Mouse (Mus musculus) embryo, embryonic 9.5 days (tissue): ENCODE results near the gene Bcl11a.
A peak's percentile ranks its signal among the peaks of the same experiment; 100 is the strongest.

ENCODE experiments used
- DNase-seq: peaks from one replicate; pipeline ENCODE4 v3.0.0-alpha.2; 2017; ENCODE audit errors: extremely low spot score

Bcl11a gene

DNA sequence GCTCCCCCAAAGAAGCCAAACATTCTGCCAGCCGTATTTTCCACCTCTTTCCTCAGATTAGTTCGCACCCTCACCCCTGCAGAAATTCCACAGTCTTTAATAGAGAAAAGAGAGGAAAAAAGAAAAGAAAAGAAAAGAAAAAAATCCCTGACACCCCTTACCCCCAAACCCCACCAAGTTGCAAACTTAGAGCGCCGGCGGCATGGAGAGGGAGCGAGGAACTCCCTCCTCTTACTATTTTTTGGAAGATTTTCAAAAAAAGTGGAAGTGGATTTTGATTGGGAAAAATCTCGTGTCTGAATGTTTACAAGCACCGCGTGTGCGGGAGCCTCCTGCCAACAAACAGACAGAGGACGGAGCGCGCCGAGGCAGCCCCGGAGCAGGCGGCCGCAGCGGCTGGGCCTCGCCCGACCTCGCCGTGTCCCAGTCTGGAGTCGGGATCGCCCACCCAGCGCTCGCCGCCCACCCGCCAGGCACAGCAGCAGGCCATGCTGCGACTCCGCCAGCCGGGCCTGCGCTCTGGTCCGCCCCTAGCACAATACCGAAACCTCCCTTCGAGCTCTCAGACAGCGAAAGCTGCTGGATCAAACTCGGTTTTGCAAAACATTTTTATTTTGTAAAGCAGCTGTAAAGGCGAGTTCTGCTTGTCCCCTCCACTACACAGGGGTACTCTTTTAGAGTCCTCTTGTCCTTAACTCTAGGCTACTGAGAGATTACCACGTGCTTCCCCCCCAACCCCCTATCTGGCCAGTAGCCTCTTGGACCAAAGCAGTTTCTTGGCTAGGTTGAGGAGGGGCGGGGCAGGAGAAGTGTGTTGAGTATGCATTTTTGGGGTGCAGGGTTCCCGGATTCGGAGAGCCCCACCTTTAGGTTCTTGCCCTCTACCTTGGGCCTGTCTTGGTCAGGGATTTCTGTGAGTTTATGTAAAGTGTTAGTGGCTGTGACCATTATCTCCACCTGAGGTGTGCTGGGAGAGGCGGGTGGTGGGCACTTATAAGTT lies 1.8 kb downstream of the Bcl11a start:
- DNase-seq = peak; percentile 78

GRCm38 (mm10) chr11:24080541-24080940 lies 2.7 kb downstream of the Bcl11a start:
- DNase-seq = no peak

DNA sequence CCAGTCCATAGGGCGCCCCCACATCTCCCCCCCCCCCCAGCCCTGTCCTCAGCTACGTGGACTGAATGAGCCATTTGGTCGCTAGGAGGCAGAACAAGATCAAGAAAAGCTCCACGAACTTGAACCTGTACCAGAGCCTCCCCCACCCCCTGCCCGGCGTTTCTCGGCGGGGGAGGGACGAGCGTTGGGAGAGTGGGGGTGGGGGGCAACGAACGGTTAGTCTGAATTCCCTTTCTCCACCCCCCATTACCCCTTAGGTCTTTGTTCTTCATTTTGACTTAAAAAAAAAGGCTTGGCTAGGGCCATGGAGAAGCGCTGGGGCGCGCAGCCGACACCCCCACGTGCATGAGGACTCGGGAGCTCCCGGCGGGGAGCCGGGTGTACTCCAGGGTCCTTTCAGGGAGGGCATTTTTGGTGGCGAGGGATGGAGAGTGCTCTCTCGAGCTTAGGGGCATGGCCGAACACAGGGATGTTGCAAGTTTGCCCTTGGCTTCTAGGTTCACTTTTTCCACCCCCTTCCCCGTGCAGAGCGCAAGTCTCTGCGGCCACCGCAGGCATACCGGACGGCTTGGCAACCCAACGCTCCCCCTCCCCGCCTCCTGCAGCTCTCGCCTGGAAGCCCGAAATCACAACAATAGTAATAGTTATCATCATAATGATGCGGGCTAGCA lies 3.3 kb downstream of the Bcl11a start:
- peak; percentile 81 for DNase-seq

- DNase-seq = peak; percentile 81
These were observed 4.0 kb downstream of the Bcl11a start for GRCm38 (mm10) chr11:24081687-24082384.

DNA sequence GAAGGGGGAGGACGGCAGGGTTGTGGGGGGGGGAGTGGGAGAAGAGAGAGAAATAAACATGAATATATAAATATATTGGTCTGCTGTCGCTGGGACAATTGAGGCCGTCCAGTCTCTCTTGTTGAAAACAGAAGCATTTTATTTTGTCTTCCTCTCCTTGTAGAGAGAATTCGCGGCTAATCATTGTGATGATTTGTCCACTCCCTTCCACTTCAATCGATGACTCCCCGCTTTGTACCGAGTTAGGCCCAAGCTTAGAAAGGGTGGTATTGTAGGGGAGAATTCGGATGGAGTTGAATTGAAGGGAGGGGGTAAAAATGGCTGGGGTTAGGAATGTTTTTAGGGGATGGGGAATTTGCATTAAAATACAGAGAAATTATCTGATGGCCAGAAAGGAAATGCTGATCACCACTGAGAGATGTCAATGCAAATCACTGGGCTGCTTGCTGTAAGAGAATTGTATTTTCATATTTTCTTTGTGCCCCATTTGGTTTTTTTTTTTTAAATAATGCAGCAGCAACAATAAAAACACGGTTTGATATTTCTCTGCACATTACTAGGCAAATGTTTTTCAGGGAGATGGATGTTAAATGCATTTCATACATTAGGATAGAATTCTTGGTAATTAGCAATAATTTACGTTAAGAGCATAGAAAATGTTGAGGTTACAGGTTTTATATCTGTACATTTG lies 4.7 kb downstream of the Bcl11a start:
- DNase-seq = peak; percentile 26

- no peak for DNase-seq
These were observed 5.2 kb downstream of the Bcl11a start for GRCm38 (mm10) chr11:24083076-24083405.

- DNase-seq = no peak
These were observed 5.6 kb downstream of the Bcl11a start for GRCm38 (mm10) chr11:24083423-24083822.

DNA sequence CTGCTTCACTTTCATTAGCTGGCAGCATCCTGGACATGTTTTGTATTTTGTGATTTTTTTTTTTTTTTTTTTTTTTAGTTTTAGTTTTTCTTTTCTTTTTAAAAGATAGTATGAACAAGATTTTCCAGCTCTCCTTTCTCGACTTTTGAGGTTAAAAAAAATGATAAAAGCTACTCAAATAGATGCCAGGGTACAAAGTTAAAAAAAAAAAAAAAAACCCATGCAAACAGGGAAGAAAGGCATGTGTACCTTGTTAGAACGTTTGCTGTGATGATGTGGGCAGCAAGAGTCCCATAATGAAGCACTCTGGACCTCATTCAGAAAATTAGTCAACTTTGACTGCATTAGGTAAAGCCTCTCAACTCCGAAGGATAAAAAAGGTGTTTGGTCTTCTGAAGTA lies 6.2 kb downstream of the Bcl11a start:
- DNase-seq = no peak

DNA sequence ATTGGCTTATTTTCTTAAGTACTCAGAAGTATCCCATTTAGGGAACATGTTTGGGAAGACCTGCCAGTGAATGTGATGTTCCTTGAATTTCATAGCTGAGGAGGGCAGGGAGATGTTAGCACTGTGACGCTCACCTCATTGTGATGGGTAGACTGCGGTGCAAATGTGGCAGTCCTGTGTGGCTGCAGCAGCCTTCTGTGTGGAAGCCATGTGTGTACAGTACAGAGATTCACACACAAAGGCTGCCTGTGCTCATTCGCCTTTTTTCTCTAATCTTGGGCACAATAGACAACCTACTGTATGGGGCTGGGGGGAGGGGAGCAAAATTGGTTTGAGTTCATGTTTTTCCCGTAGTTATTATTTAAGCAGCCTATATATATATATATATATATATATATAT lies 6.7 kb downstream of the Bcl11a start:
- DNase-seq = no peak

- DNase-seq = no peak
These were observed 8.1 kb downstream of the Bcl11a start for GRCm38 (mm10) chr11:24085986-24086385.

DNA sequence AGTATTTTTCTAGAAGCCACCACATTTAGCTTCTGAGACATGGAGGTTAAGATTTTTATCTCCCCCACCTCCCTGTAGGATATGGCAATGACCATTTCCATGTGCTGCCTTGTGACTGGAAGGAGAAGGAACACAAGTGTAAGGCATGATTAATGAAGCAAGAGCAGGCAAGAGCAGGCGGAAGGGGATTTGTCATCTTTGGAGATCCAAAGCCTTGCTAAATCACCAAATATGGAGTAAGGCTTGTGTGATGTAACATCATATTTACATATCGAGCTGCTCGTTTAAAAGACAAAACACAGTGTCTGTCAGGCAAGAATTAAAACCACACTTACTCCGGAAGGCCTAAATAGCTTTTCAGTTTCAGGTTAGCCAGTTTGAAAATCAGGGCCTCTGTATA lies 9.2 kb downstream of the Bcl11a start:
- no peak for DNase-seq

GRCm38 (mm10) chr11:24090443-24090842 lies 12.6 kb downstream of the Bcl11a start:
- no peak for DNase-seq

- no peak for DNase-seq
These were observed 13.7 kb downstream of the Bcl11a start for GRCm38 (mm10) chr11:24091393-24092080.

GRCm38 (mm10) chr11:24092618-24093017 lies 14.8 kb downstream of the Bcl11a start:
- no peak for DNase-seq

GRCm38 (mm10) chr11:24094086-24094487 lies 16.2 kb downstream of the Bcl11a start:
- no peak for DNase-seq

GRCm38 (mm10) chr11:24095236-24095635 lies 17.4 kb downstream of the Bcl11a start:
- DNase-seq = no peak

DNA sequence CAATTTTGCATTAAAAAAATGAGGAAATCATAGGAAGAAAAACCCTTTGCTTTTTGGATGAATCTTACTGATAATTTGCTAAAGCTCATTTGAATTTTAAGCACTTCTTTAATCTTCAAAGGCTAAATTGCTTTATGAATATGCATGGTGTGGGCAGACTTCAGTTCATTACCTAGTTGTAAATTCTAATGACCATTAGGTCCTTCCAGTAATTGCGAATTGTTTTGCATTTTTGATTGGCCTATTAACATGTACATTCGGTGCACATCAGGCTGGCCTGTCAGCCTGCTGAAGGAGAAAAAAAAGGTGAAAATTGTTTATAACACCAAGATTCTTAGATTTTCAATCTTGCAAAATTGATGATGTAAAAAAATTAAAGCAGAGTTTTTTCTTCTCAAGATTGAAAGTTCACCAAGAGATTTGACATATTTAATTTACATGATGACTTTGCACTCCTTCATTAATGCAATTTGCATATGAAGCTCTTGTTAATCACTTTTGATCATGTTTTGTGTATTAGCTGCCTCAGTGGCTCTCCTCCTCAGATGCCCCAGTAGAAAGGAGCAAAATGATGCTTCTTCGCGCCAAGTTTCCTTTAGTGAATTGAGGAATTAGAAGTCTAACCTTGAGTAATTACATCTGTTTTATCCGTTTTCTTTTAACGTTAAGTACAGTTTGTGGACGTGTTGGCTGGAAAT lies 17.9 kb downstream of the Bcl11a start:
- no peak for DNase-seq

DNA sequence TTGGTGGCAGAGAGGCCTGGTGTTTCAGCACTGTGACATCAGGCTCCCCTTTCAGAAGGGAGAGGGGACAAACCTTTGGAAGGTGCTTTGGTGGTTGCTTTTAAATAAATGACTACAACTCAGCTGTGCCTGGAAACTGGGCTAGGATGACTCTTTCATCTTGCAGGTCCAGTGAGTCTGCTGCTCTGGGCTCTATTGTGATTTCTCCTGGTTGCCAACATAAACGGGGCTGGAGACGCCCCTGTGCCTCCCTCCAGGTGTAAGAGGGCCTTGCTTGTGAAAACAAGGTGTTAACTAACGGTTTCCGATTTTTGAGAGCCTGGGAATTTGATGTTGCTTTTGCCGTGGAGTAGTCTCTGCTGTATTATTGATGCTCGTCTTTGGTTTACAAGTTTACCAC lies 18.6 kb downstream of the Bcl11a start:
- DNase-seq = no peak

- DNase-seq = no peak
These were observed 19.2 kb downstream of the Bcl11a start for GRCm38 (mm10) chr11:24097026-24097425.

DNA sequence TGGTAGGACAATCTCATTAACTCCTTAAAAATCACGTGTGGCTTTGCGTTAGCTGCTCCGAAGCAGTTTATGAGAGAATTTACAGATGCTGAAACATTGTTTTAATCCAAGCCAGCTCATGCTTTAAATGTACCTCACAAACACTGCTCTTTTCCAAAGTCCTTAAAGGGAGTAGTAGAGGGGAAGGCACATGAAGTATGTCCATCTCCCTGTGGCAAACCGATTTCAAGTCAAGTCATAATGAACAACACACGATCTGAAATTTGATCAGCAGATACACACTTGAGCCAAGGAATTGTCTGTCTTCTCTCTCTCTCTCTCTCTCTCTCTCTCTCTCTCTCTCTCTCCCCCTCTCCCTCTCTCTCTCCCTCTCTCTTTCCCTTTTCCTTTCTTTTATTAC lies 20.2 kb downstream of the Bcl11a start:
- no peak for DNase-seq

DNA sequence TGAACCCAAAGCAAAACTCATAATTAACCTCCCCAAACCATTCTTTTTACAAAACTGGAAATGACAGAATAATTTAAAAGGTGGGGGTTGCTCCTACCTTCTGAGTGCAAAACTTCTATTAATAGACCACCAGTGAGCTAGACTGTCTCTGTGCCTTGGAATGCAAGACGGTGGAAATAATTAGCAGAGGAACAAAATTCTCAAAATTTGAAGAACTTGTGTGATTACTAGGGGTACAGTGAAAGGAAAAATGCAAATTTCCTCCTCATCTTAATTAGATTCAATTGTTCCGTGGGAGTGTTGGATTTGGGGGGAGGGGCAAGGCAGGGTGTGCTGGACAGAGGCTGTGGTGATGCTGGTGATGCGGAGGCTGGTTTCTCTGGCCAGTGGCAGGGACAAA lies 20.8 kb downstream of the Bcl11a start:
- DNase-seq = no peak
